Mouse (Mus musculus) CH12.LX (cell line): ENCODE data around the gene B3gnt3. TPM values are rescaled to one million over a fixed set of nuclear protein-coding genes. Genes with fewer than 3 reads are reported as not detected.

Experiments
- DNase-seq: peaks from one replicate; pipeline ENCODE4 v3.0.0-alpha.2; 2013; ENCODE audit errors: extremely low read depth
- H3K27ac ChIP-seq: 2 replicates; pipeline ENCODE4 v1.5.1; 2012; ENCODE audit warnings: low read depth, mild to moderate bottlenecking, control low read depth, moderate library complexity; ENCODE audit not compliant: insufficient read depth
- H3K27me3 ChIP-seq: replicated peaks from 2 replicates; pipeline ENCODE3; 2012; ENCODE audit warnings: inconsistent platforms
- H3K36me3 ChIP-seq, 2 experiments: replicated peaks in 1 of 2; 2 replicates each; pipeline versions ENCODE3 to v1.6.1; 2012; ENCODE audit warnings: inconsistent platforms in 1 of 2, low read length in 1 of 2, mild to moderate bottlenecking in 1 of 2, mixed read lengths in 1 of 2, moderate library complexity in 1 of 2; ENCODE audit not compliant: control insufficient read depth in 1 of 2, insufficient read depth in 1 of 2
- H3K4me1 ChIP-seq, 2 experiments: 2 replicates each; pipeline ENCODE4 v1.6.1; 2012; ENCODE audit warnings: inconsistent platforms in 1 of 2, moderate library complexity in 1 of 2; ENCODE audit not compliant: insufficient read depth in 2 of 2, control insufficient read depth in 1 of 2
- H3K4me2 ChIP-seq: 2 replicates; pipeline ENCODE4 v1.6.1; 2012; ENCODE audit warnings: low read depth, mild to moderate bottlenecking, control low read depth; ENCODE audit not compliant: poor library complexity, insufficient read depth, severe bottlenecking
- H3K4me3 ChIP-seq, 3 experiments: fragments of 150-350 bp in 1 of 3; sonication (generic) in 1 of 3; replicated peaks in 1 of 3; 2 replicates each; pipeline versions ENCODE3 to v1.5.1; 2011 to 2012; ENCODE audit warnings: low read depth in 2 of 3, low read length in 2 of 3, mild to moderate bottlenecking in 2 of 3, moderate library complexity in 2 of 3, control low read depth in 1 of 3, improper control_type of control experiment in 1 of 3, inconsistent platforms in 1 of 3, mixed read lengths in 1 of 3; ENCODE audit not compliant: poor library complexity in 1 of 3
- H3K79me2 ChIP-seq: replicated peaks from 2 replicates; pipeline ENCODE4 v1.6.1; 2012; ENCODE audit warnings: mild to moderate bottlenecking, moderate library complexity; ENCODE audit not compliant: control insufficient read depth, poor library complexity, insufficient read depth, severe bottlenecking; ENCODE audit errors: extremely low read depth
- H3K9ac ChIP-seq: 2 replicates; pipeline ENCODE4 v1.6.1; 2012; ENCODE audit warnings: low read depth, mild to moderate bottlenecking, control low read depth, moderate library complexity; ENCODE audit not compliant: insufficient read depth
- H3K9me3 ChIP-seq: replicated peaks from 2 replicates; pipeline ENCODE3; 2012; ENCODE audit warnings: low read length, inconsistent platforms, mixed read lengths
- CHD2 ChIP-seq: IDR thresholded peaks from 2 replicates; pipeline ENCODE4 v1.6.1; 2011; ENCODE audit warnings: low read length, improper control_type of control experiment
- CTCF ChIP-seq, 2 experiments: IDR thresholded peaks in 1 of 2; conservative IDR thresholded peaks in 1 of 2; 2 replicates each; pipeline ENCODE4 v1.5.1; 2011 to 2012; ENCODE audit warnings: low read depth in 2 of 2, low read length in 2 of 2, improper control_type of control experiment in 1 of 2, inconsistent platforms in 1 of 2, mild to moderate bottlenecking in 1 of 2, moderate library complexity in 1 of 2
- E2F4 ChIP-seq: IDR thresholded peaks from 2 replicates; pipeline ENCODE4 v1.6.1; 2011; ENCODE audit warnings: low read depth, low read length, improper control_type of control experiment; ENCODE audit not compliant: insufficient replicate concordance
- EP300 ChIP-seq: IDR thresholded peaks from 2 replicates; pipeline ENCODE4 v1.6.1; 2011; ENCODE audit warnings: low read length, improper control_type of control experiment
- JUN ChIP-seq: IDR thresholded peaks from 2 replicates; pipeline ENCODE4 v1.6.1; 2011; ENCODE audit warnings: low read depth, mild to moderate bottlenecking, low read length, improper control_type of control experiment, moderate library complexity; ENCODE audit not compliant: insufficient read depth
- KAT2A ChIP-seq: IDR thresholded peaks from 2 replicates; pipeline ENCODE4 v1.6.1; 2012; ENCODE audit warnings: low read length, improper control_type of control experiment, inconsistent platforms; ENCODE audit not compliant: insufficient replicate concordance
- MAFK ChIP-seq: IDR thresholded peaks from 2 replicates; pipeline ENCODE4 v1.6.1; 2011; ENCODE audit warnings: low read length, improper control_type of control experiment; ENCODE audit not compliant: insufficient replicate concordance
- MEF2A ChIP-seq: IDR thresholded peaks from 2 replicates; pipeline ENCODE4 v1.6.1; 2014; ENCODE audit warnings: low read depth, mild to moderate bottlenecking, inconsistent platforms, low read length, improper control_type of control experiment, borderline replicate concordance
- NELFE ChIP-seq: IDR thresholded peaks from 2 replicates; pipeline ENCODE4 v1.6.1; 2011; ENCODE audit warnings: low read depth, low read length, improper control_type of control experiment
- NRF1 ChIP-seq: IDR thresholded peaks from 2 replicates; pipeline ENCODE4 v1.6.1; 2014; ENCODE audit warnings: low read depth, mild to moderate bottlenecking, inconsistent platforms, low read length, improper control_type of control experiment, moderate library complexity
- PAX5 ChIP-seq: IDR thresholded peaks from 2 replicates; pipeline ENCODE4 v1.6.1; 2012; ENCODE audit warnings: low read length, inconsistent platforms, mixed read lengths
- RAD21 ChIP-seq: IDR thresholded peaks from 2 replicates; pipeline ENCODE4 v1.6.1; 2011; ENCODE audit warnings: low read depth, mild to moderate bottlenecking, low read length, improper control_type of control experiment, moderate library complexity
- RCOR1 ChIP-seq: conservative IDR thresholded peaks from 2 replicates; pipeline ENCODE4 v1.6.1; 2012; ENCODE audit warnings: low read depth, mild to moderate bottlenecking, inconsistent platforms, low read length, improper control_type of control experiment
- SMC3 ChIP-seq: IDR thresholded peaks from 2 replicates; pipeline ENCODE4 v1.6.1; 2011; ENCODE audit warnings: low read depth, low read length, improper control_type of control experiment
- TBP ChIP-seq: conservative IDR thresholded peaks from 2 replicates; pipeline ENCODE4 v1.6.1; 2011; ENCODE audit warnings: low read depth, low read length, improper control_type of control experiment
- TCF12 ChIP-seq: IDR thresholded peaks from 2 replicates; pipeline ENCODE4 v1.6.1; 2014; ENCODE audit warnings: low read depth, mild to moderate bottlenecking, inconsistent platforms, low read length, improper control_type of control experiment
- UBTF ChIP-seq: IDR thresholded peaks from 2 replicates; pipeline ENCODE4 v1.6.1; 2012; ENCODE audit warnings: low read depth, mild to moderate bottlenecking, inconsistent platforms, low read length, improper control_type of control experiment, moderate library complexity
- USF2 ChIP-seq: conservative IDR thresholded peaks from 2 replicates; pipeline ENCODE4 v1.6.1; 2011; ENCODE audit warnings: low read depth, low read length, improper control_type of control experiment
- ZKSCAN1 ChIP-seq: IDR thresholded peaks from 2 replicates; pipeline ENCODE4 v1.6.1; 2012; ENCODE audit warnings: low read depth, inconsistent platforms, low read length, improper control_type of control experiment, borderline replicate concordance
- dilution Hi-C: fragments of 300-500 bp; cut with MboI; formaldehyde crosslinking; loops from 2 replicates; pipeline ENCODE4 v1.14.3; 2020; ENCODE audit warnings: low sequenced_read_pairs; ENCODE audit not compliant: extremely low pct_unique_long_range_greater_than_20kb, extremely low pct_ligation_motif_present
- in situ Hi-C: fragments of 300-500 bp; cut with MboI; formaldehyde crosslinking; loops from 3 replicates; pipeline ENCODE4 v1.14.3; 2019; ENCODE audit warnings: low sequenced_read_pairs, low pct_ligation_motif_present, low pct_unique_long_range_greater_than_20kb, mixed read lengths
- polyA plus RNA-seq: library from polyadenylated mRNA; unstranded; fragments of >175 nt; gene quantifications from 2 replicates; pipeline ENCODE4 v1.2.1, GENCODE M21; 2012; ENCODE audit warnings: low read depth; ENCODE audit not compliant: insufficient read length
- total RNA-seq, 2 experiments: library from RNA; depleted of rRNA; stranded (reverse); fragments of 300-350 nt in 1 of 2; fragments of >200 nt in 1 of 2; gene quantifications; 2 replicates each; pipeline ENCODE4 v1.2.3; 2012 to 2014

Gene B3gnt3
- total and polyA plus RNA-seq, 3 experiments = 0.24 to 0.98 TPM; not detected in 1

DNA sequence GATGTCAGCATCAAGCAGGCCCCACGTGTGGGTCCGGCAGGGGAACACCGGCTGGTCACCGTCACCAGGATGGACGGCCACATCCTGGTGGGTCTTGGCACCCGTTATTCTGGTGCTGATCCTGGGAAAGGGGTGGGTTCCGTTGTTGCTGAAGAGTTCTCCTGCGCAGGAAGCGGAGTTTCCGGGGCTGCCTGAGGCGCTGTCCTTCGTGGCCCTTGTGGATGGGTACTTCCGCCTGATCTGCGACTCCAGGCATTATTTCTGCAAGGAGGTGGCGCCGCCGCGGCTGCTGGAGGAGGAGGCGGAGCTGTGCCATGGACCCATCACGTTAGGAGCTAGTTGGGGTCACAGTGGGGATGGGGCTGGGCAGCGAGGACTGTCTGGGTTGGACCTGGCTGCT is 21.1 kb downstream of the B3gnt3 start:
- H3K4me1 ChIP-seq = peaks cover 14 to 23% of the 10 kb centered on the region in 2 experiments
- in situ Hi-C loops = no loop called here
- H3K4me2 ChIP-seq = no peak overlapping the region
- H3K27me3 ChIP-seq = no peaks in the 10 kb centered on the region
- peaks cover 15% of the 10 kb centered on the region for H3K79me2 ChIP-seq
- H3K27ac ChIP-seq = no peak overlapping the region
- TF ChIP-seq USF2 (no peak), KAT2A (no peak), ZKSCAN1 (no peak), E2F4 (no peak), NRF1 (no peak), EP300 (no peak)
- TF ChIP-seq, all 38 proteins: peak for 0
- no peak for DNase-seq
- Histone ChIP-seq H3K9me3 (no peaks in the 10 kb centered on the region), H3K36me3 (peaks cover 68 to 75% of the 10 kb centered on the region in 2 experiments), H3K9ac (no peak overlapping the region), H3K4me3 (no peak overlapping the region)
- dilution Hi-C loops = no loop called here

DNA sequence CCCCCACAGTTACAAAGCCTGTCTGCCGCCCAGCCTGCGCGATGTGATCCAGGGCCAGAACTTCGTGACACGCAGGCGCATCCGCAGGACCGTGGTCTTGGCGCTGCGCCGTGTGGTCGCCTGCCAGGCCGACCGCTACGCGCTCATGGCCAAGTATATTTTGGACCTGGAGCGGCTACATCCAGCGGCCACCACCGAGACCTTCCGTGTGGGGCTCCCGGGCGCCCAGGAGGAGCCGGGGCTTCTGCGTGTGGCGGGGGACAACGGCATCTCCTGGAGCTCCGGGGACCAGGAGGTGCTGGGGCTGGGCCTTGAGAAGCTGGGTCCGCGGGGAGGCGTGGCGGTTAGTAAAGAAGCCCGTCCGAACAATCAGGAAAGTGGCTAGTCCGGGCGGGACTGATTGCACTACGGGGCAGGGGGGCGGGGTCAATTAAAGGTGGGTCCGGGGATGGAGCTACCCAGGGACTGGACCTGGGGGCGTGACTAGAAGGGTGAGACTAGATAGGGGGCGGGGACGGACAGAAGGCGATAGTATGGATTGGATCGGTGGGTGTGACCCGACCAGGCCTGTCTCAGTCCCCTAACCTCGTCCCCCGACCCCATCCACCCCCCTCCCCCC is 21.9 kb downstream of the B3gnt3 start:
- dilution Hi-C loops = no loop called here
- no peaks in the 10 kb centered on the region for H3K27me3 ChIP-seq
- no peak overlapping the region for H3K9ac ChIP-seq

GRCm38 (mm10) chr8:71679116-71679515 is 22.5 kb downstream of the B3gnt3 start:
- DNase-seq = no peak
- Histone ChIP-seq H3K4me1 (peaks cover 20 to 30% of the 10 kb centered on the region in 2 experiments), H3K27me3 (no peaks in the 10 kb centered on the region), H3K9me3 (no peaks in the 10 kb centered on the region), H3K4me2 (no peak overlapping the region), H3K79me2 (peaks cover 15% of the 10 kb centered on the region)
- dilution Hi-C loops = no loop called here
- peak; percentile 9 for TF ChIP-seq RAD21
- TF ChIP-seq MAFK = no peak
- 0 out of 2 replicates have a peak, but pooled peaks have one; percentile 14 for TF ChIP-seq NRF1
- TF ChIP-seq CTCF (conservative IDR thresholded peaks at IDR 0.05 in 1 of 2, IDR thresholded peaks at IDR 0.05 in 1 of 2; ENCODE audit: low read depth in 2 of 2, low read length in 2 of 2) = peak in 1 of 2 experiments; percentile 10; a peak in 1 of 4 replicates
- TF ChIP-seq, all 38 proteins: peak for 3
- H3K9ac ChIP-seq = no peak overlapping the region
- H3K36me3 ChIP-seq = peaks cover 55 to 61% of the 10 kb centered on the region in 2 experiments
- no peak overlapping the region for H3K4me3 ChIP-seq
- no peak overlapping the region for H3K27ac ChIP-seq
- in situ Hi-C loops = no loop called here

More for the DNA sequence above, 21.9 kb downstream of the B3gnt3 start:
- no peak for DNase-seq
- H3K4me3 ChIP-seq = no peak overlapping the region
- H3K79me2 ChIP-seq = peaks cover 15% of the 10 kb centered on the region
- no peak overlapping the region for H3K4me2 ChIP-seq
- peaks cover 60 to 67% of the 10 kb centered on the region in 2 experiments for H3K36me3 ChIP-seq
- H3K4me1 ChIP-seq = peaks cover 19 to 28% of the 10 kb centered on the region in 2 experiments
- TF ChIP-seq NELFE (no peak), CTCF (conservative IDR thresholded peaks at IDR 0.05 in 1 of 2, IDR thresholded peaks at IDR 0.05 in 1 of 2; ENCODE audit: low read depth in 2 of 2, low read length in 2 of 2) (no peak), ZKSCAN1 (no peak), E2F4 (no peak), CHD2 (no peak), SMC3 (no peak), MAFK (no peak), USF2 (no peak), UBTF (no peak), MEF2A (no peak), PAX5 (no peak), JUN (no peak), TCF12 (no peak), RCOR1 (no peak), TBP (no peak)
- no peak overlapping the region for H3K27ac ChIP-seq
- in situ Hi-C loops = no loop called here
- H3K9me3 ChIP-seq = no peaks in the 10 kb centered on the region
